Mouse (Mus musculus) heart, adult 2 months (tissue): Measurements from ENCODE around the gene Anapc4.

Source experiments
- CTCF ChIP-seq: fragments of 200-600 bp; IDR thresholded peaks from 2 replicates; pipeline ENCODE4 v1.8.1; 2022; ENCODE audit warnings: antibody characterized with exemption, mild to moderate bottlenecking, moderate library complexity
- EP300 ChIP-seq: fragments of 200-500 bp; IDR thresholded peaks from 2 replicates; pipeline ENCODE4 v1.6.1; 2011; ENCODE audit warnings: low read depth, low read length, control low read depth; ENCODE audit not compliant: insufficient read depth
- POLR2A ChIP-seq: fragments of 200-500 bp; IDR thresholded peaks from 2 replicates; pipeline ENCODE4 v1.6.1; 2011; ENCODE audit warnings: mild to moderate bottlenecking, low read depth, low read length, control low read depth; ENCODE audit not compliant: insufficient read depth

DNA sequence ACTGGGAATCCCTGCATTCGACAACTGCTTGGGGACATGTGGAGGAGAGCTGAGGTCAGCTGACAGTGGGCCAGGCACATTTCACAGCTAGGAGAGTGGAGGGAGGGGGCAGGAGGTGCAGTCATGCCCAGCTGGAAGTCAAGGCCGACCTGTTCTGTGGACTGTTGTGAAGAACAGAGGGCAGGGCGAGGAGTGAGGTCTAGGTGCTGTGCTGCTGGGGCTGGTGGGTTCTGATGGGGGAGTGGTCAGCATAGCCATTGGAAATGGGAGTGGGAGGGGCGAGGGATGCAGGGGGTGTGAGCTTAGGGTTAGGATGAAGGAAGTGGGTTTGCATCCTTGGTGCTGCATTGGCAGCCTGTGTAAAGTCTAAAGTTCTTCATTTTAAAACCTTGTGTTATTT, 28.0 kb upstream of the Anapc4 start:
- TF ChIP-seq CTCF, result no peak
- no peak for TF ChIP-seq EP300
- no peak for TF ChIP-seq POLR2A
